Mouse (Mus musculus) liver, embryonic 16.5 days (tissue): ENCODE data around the gene Pdap1. TPM values are rescaled to one million over a fixed set of nuclear protein-coding genes. Genes with fewer than 3 reads are reported as not detected.
"Not testable (repeated sequence)": the region's sequence is repeated elsewhere in the genome, so short reads cannot be mapped to it uniquely, and the experiment has no call there.

Source experiments
- ATAC-seq: fragments of 200-750 bp; cut with Nextera tagmentation; 2 replicates; pipeline ENCODE4 v1.8.0; 2017; ENCODE audit warnings: low read depth, mild to moderate bottlenecking, moderate number of reproducible peaks, moderate library complexity
- H3K27ac ChIP-seq: fragments of 300-500 bp; sonication (generic); 2 replicates; pipeline ENCODE4 v1.5.1; 2014; ENCODE audit warnings: mild to moderate bottlenecking, low read length
- H3K27me3 ChIP-seq: fragments of 300-500 bp; sonication (generic); 2 replicates; pipeline ENCODE4 v1.6.1; 2014; ENCODE audit warnings: low read depth, low read length, mixed read lengths; ENCODE audit not compliant: control insufficient read depth, insufficient read depth
- H3K36me3 ChIP-seq: fragments of 300-500 bp; sonication (generic); 2 replicates; pipeline ENCODE4 v1.6.1; 2014; ENCODE audit warnings: mild to moderate bottlenecking; ENCODE audit not compliant: control insufficient read depth, insufficient read depth
- H3K4me1 ChIP-seq: fragments of 300-500 bp; sonication (generic); 2 replicates; pipeline ENCODE4 v1.6.1; 2014; ENCODE audit warnings: low read depth, low read length, mixed read lengths; ENCODE audit not compliant: control insufficient read depth
- H3K4me2 ChIP-seq: fragments of 300-500 bp; sonication (generic); 2 replicates; pipeline ENCODE4 v1.6.1; 2014; ENCODE audit warnings: low read depth, low read length, mixed read lengths
- H3K4me3 ChIP-seq: fragments of 300-500 bp; sonication (generic); 2 replicates; pipeline ENCODE4 v1.5.1; 2014; ENCODE audit warnings: low read depth, mild to moderate bottlenecking, low read length
- H3K9ac ChIP-seq: fragments of 300-500 bp; sonication (generic); 2 replicates; pipeline ENCODE4 v1.6.1; 2014; ENCODE audit warnings: low read depth, low read length
- H3K9me3 ChIP-seq: fragments of 300-500 bp; sonication (generic); replicated peaks from 2 replicates; pipeline ENCODE4 v1.6.1; 2016; ENCODE audit warnings: low read length; ENCODE audit not compliant: control insufficient read depth
- WGBS: fragments of 180-500 bp; shearing (Covaris S2); extraction: QIAGEN DNeasy Blood & Tissue Kit; methylation state at CpG from one replicate; pipeline ENCODE4 v1.1.7; 2014; ENCODE audit not compliant: insufficient replicate concordance; 5-methylcytosine and 5-hydroxymethylcytosine counted together
- polyA plus RNA-seq: library from polyadenylated mRNA; unstranded; fragments of >200 nt; fragmentation: Nextera tagmentation; extraction: Ambion mirVana; gene quantifications from 2 replicates; pipeline ENCODE4 v1.2.1, GENCODE M21; 2015

Pdap1 gene
- polyA plus RNA-seq, 1 experiment from 2014 or later = 33.6 TPM

- Histone ChIP-seq H3K9me3 (no peaks in the 10 kb centered on the region), H3K27ac (no peak overlapping the region), H3K4me3 (no peak overlapping the region), H3K27me3 (no peaks in the 10 kb centered on the region), H3K36me3 (peaks cover 26% of the 10 kb centered on the region), H3K4me2 (no peak overlapping the region), H3K4me1 (peaks cover 9% of the 10 kb centered on the region), H3K9ac (no peak overlapping the region)
- no peak for ATAC-seq
- whole genome bisulfite sequencing = 83% methylated on average over 14 of the region's 14 CpGs
Observed at GRCm38 (mm10) chr5:145161361-145161760, 21.3 kb upstream of the Pdap1 start.

GRCm38 (mm10) chr5:145152690-145153089, 12.7 kb upstream of the Pdap1 start:
- Histone ChIP-seq H3K9ac (no peak overlapping the region), H3K4me2 (no peak overlapping the region), H3K4me3 (no peak overlapping the region), H3K27me3 (no peaks in the 10 kb centered on the region), H3K4me1 (peaks cover 19% of the 10 kb centered on the region), H3K9me3 (no peaks in the 10 kb centered on the region), H3K27ac (0 out of 2 replicates have a peak overlapping the region, but pooled peaks have one; percentile 48), H3K36me3 (peaks cover 53% of the 10 kb centered on the region)
- WGBS = 40% methylated on average over 5 of the region's 5 CpGs
- peak; percentile 41; the same call in 1 of the 2 replicates for ATAC-seq

DNA sequence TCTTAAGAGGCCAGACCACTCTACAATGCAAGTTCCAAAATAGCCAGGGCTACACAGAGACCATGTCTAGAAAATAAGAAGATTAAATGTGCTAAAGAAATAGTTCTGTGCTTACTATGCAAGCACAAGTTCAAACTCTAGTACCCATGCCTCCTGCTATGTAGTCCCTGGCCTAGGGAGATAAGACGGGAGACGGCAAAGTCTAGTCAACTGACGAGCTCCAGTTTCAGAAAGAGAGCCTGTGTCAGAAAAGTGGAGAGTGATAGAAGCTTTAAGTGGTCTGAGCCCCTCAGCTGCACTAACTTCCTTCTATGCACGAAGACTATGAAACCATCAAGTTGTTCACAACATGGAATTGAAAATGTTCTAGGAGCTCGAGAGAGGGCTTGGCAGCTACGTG, 9.3 kb upstream of the Pdap1 start:
- H3K36me3 ChIP-seq = peaks cover 70% of the 10 kb centered on the region
- peak; percentile 33; the same call in 1 of the 2 replicates for ATAC-seq
- no peak overlapping the region for H3K4me2 ChIP-seq
- no peak overlapping the region for H3K4me3 ChIP-seq
- 0 out of 2 replicates have a peak overlapping the region, but pooled peaks have one; percentile 31 for H3K27ac ChIP-seq
- H3K9me3 ChIP-seq = no peaks in the 10 kb centered on the region
- WGBS = 40% methylated on average over 6 of the region's 6 CpGs
- no peak overlapping the region for H3K9ac ChIP-seq
- H3K27me3 ChIP-seq = no peaks in the 10 kb centered on the region
- H3K4me1 ChIP-seq = peaks cover 19% of the 10 kb centered on the region

- ATAC-seq = no peak
- H3K4me3 ChIP-seq = no peak overlapping the region
- H3K36me3 ChIP-seq = peaks cover 84% of the 10 kb centered on the region
- H3K9ac ChIP-seq = no peak overlapping the region
- H3K4me2 ChIP-seq = no peak overlapping the region
- no peaks in the 10 kb centered on the region for H3K27me3 ChIP-seq
- no peaks in the 10 kb centered on the region for H3K9me3 ChIP-seq
- no peak overlapping the region for H3K27ac ChIP-seq
- peaks cover 12% of the 10 kb centered on the region for H3K4me1 ChIP-seq
- 78% methylated on average over 5 of the region's 5 CpGs for WGBS
Observed at GRCm38 (mm10) chr5:145147748-145148147, 7.7 kb upstream of the Pdap1 start.

DNA sequence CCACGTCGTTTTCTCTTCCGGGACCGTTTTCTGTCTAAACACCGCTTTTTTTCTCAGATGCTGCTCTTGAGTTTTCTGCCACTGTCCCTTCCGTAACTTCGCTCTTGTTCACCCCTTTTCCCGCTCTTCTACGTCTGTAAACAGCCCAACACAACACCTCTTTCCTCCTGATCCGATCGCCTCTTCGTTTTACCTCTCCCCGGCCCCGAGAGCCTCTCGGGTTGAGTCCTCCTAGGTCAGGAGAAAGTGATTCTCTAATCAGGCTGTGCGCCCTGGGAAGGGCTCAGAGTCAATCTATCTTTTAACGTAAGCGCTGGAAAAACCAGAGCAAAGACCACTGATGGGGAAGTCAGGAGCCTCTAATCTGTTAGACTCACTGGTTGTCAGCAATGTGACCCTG, 573 bp upstream of the Pdap1 start:
- Histone ChIP-seq H3K4me2 (peak overlapping the region; percentile 83), H3K27ac (peak overlapping the region; percentile 94), H3K9ac (peak overlapping the region; percentile 90), H3K27me3 (no peaks in the 10 kb centered on the region), H3K4me3 (peak overlapping the region; percentile 93), H3K36me3 (peaks cover 41% of the 10 kb centered on the region), H3K4me1 (peaks cover 22% of the 10 kb centered on the region), H3K9me3 (no peaks in the 10 kb centered on the region)
- ATAC-seq = peak; percentile 25
- under 1% methylated on average over 18 of the region's 18 CpGs for WGBS

GRCm38 (mm10) chr5:145138836-145139235, 1.2 kb downstream of the Pdap1 start:
- WGBS = 13% methylated on average over 6 of the region's 6 CpGs
- ATAC-seq = no peak
- H3K36me3 ChIP-seq = peaks cover 40% of the 10 kb centered on the region
- peak overlapping the region; percentile 90 for H3K9ac ChIP-seq
- no peaks in the 10 kb centered on the region for H3K27me3 ChIP-seq
- H3K4me3 ChIP-seq = peak overlapping the region; percentile 93
- H3K4me1 ChIP-seq = peaks cover 22% of the 10 kb centered on the region
- 0 out of 2 replicates have a peak overlapping the region, but pooled peaks have one; percentile 67 for H3K27ac ChIP-seq
- no peaks in the 10 kb centered on the region for H3K9me3 ChIP-seq
- H3K4me2 ChIP-seq = peak overlapping the region; percentile 83

- not testable (repeated sequence) for ATAC-seq
- peaks cover 68% of the 10 kb centered on the region for H3K36me3 ChIP-seq
- 74% methylated on average over 6 of the region's 6 CpGs for WGBS
Observed at GRCm38 (mm10) chr5:145133275-145133674, 6.8 kb downstream of the Pdap1 start.

GRCm38 (mm10) chr5:145130995-145131394, 9.0 kb downstream of the Pdap1 start:
- Histone ChIP-seq H3K27me3 (no peaks in the 10 kb centered on the region), H3K27ac (no peak overlapping the region), H3K9me3 (no peaks in the 10 kb centered on the region), H3K4me3 (no peak overlapping the region), H3K9ac (no peak overlapping the region), H3K4me1 (peaks cover 2% of the 10 kb centered on the region), H3K4me2 (no peak overlapping the region), H3K36me3 (peaks cover 69% of the 10 kb centered on the region)
- WGBS = 58% methylated on average over 3 of the region's 3 CpGs
- no peak for ATAC-seq

More at GRCm38 (mm10) chr5:145133275-145133674, 6.8 kb downstream of the Pdap1 start:
- not testable (repeated sequence) for H3K4me2 ChIP-seq, H3K27ac ChIP-seq, H3K9ac ChIP-seq, H3K4me3 ChIP-seq, H3K9me3 ChIP-seq, H3K27me3 ChIP-seq
- H3K4me1 ChIP-seq = peaks cover 11% of the 10 kb centered on the region

DNA sequence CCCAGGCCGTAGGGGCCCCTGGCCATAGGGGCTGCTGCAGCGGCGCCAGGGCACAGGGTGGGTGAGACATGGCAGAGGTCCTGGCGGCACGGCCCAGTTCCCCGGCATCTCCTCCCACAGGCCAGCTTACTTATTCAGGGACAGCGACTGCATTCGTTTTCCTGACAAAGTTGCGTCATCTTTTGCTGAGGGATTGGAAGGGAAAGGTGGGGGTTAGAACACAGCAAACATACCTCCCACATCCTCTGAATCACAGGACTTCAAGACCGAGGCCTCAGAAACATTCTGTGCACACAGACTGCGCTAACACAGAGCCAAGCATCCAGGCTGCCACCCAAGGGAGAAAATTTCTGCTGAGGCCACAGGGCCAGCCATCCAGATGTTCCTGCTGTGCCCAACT, 9.8 kb downstream of the Pdap1 start:
- H3K9me3 ChIP-seq = no peaks in the 10 kb centered on the region
- WGBS = 66% methylated on average over 11 of the region's 11 CpGs
- no peak overlapping the region for H3K4me3 ChIP-seq
- H3K4me1 ChIP-seq = peaks cover 2% of the 10 kb centered on the region
- H3K9ac ChIP-seq = no peak overlapping the region
- peaks cover 69% of the 10 kb centered on the region for H3K36me3 ChIP-seq
- H3K4me2 ChIP-seq = no peak overlapping the region
- ATAC-seq = peak; percentile 64
- H3K27me3 ChIP-seq = no peaks in the 10 kb centered on the region
- 0 out of 2 replicates have a peak overlapping the region, but pooled peaks have one; percentile 15 for H3K27ac ChIP-seq
